Mouse (Mus musculus) embryonic stem cell, embryonic (primary cell): ENCODE measurements around the gene Mrps18b.

Experiments used
- CTCF ChIA-PET, 4 experiments: fragments of 300-600 bp in 2 of 4; fragments of 350-600 bp in 2 of 4; sonication (Branson Sonifier 250); formaldehyde crosslinking; loops; one replicate each; lab custom pipeline; 2022; ENCODE audit warnings: inconsistent platforms in 2 of 4; lab: Charles Lee
- POLR2A ChIA-PET, 4 experiments: fragments of 300-600 bp in 2 of 4; fragments of 350-600 bp in 2 of 4; sonication (Branson Sonifier 250); formaldehyde crosslinking; loops; one replicate each; lab custom pipeline; 2022; ENCODE audit warnings: antibody characterized with exemption in 4 of 4, inconsistent platforms in 1 of 4; lab: Charles Lee

Gene Mrps18b

DNA sequence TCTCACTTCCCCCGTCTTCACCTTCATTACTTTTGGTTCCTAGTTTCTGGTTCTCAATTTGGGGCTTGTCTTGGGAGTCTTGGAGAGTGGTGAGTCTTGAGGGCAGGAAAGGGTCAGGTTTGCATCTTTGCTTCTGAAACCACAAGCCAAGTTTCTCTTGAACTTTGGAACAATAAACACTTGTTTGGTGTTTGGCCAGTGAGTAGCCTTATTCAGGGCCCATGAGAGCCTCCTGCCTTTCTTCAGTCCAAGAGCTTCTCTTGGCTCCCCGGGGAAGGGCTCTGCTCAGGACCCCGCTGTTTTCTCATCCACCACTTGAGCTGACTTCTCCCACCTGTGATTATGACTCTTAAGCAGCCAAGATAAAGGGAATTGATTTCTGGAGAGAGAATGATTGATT, 6.4 kb upstream of the Mrps18b start:
- POLR2A ChIA-PET = interaction anchor here in 2 of 4 experiments (0.5 to 11.3 kb wide), 15 partner anchors 11 to 1087 kb away, joined by 3 to 241 read pairs (median 4); partner anchors contain the start of genes Prr3 (in 2 of the 2), Abcf1 (in 1 of the 2), Atat1 (in 1 of the 2) and Gnl1 (in 1 of the 2)
- CTCF ChIA-PET = interaction anchor here in 1 of 4 experiments (0.7 kb wide), 1 partner anchor 43 kb away, joined by 3 read pairs; the partner anchor contains the start of gene Dhx16

DNA sequence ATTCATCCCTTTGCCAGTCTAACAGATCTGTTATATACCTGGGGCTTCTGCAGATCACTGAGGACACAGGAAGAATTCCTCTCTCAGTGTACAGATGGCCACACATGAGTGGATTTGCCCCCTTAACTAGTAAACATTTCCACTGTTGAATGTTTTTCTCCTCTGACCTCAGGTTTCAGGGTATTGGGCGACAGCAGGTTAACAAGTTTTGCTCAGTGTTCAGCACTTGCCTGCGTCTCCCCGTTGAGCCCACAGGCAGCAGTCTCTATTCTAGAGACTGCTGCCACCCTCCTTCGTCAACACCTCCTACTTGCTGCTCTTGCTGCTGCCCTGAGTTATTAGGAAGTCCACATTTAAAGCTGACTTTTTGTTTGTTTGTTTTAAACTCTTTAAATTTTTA, 5.5 kb upstream of the Mrps18b start:
- ChIA-PET POLR2A (interaction anchor here in 3 of 4 experiments (0.5 to 11.3 kb wide), 27 partner anchors 10 to 1028 kb away, joined by 3 to 241 read pairs (median 5); partner anchors contain the start of genes Tubb5 (in 2 of the 3), 2310061I04Rik (in 1 of the 3), Abcf1 (in 1 of the 3) and Atat1 (in 1 of the 3)), CTCF (interaction anchor here in 3 of 4 experiments (1.0 to 1.4 kb wide), 3 partner anchors 72 to 86 kb away, joined by 3 to 5 read pairs (median 4); no protein-coding TSS in a partner anchor)

DNA sequence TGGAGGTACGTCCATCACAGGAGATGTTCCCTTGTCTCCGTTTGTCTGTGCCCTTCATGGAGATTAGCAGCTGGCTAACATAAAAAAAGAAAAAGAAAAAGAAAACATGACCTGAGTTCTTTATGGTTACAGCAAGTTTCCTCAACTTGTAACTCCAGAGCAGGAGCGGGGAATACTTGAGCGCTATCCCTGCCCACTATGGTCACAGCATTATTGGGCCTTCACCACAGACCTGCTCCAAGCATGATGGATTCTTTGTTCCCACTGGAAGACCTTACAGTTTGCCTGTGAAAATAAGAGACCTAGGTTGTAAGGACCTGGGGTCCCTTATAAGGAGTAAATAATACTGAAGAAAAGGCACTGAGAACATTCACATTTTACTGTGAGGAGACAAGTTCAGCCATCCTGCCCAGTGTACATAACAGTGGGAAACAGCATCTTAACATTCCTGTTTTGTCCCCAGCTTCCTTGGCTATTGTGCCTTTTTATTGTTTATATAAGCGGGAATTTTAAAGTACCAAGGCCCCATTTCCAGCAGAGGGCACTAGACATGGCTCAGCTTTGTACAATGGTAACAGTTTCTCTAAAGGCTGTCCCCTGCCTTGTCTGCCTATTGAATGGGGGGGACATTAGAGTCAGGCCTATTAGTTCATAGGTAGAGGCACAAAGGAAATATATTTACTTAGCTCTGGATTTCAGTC, 4.8 kb upstream of the Mrps18b start:
- ChIA-PET CTCF (interaction anchor here in 3 of 4 experiments (0.6 to 1.5 kb wide), 8 partner anchors 16 to 192 kb away, joined by 3 to 5 read pairs (median 4); partner anchors contain the start of gene H2-T23 (in 1 of the 3)), POLR2A (interaction anchor here (0.5 to 11.3 kb wide), 34 partner anchors 9 to 1029 kb away, joined by 3 to 241 read pairs (median 4); partner anchors contain the start of genes Tubb5 (in 2 of the 4), 2310061I04Rik (in 1 of the 4), Abcf1 (in 1 of the 4) and Atat1 (in 1 of the 4))

DNA sequence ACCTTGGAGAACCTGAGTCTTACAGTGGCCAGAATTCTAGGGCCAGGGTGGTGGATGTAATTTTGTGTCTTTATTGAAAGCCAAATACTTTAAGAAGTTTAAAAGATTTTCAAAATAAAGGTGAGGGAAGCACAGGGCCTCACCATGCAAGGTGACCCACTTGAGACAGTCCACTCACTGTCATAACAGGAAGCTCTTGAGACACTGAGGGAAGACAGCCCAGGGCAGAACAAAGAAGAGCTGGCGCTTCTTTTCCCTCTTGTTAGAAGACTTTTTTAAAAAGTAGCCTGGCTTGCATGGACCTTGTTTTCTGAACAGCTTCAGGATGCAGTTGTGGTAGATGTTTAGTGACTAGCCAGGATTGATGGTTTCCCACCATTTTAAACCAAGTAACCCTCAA, 4.2 kb upstream of the Mrps18b start:
- POLR2A ChIA-PET = interaction anchor here (0.8 to 11.3 kb wide), 31 partner anchors 8 to 416 kb away, joined by 3 to 241 read pairs (median 8); partner anchors contain the start of genes Ier3 (in 2 of the 4), Tubb5 (in 2 of the 4), 2310061I04Rik (in 1 of the 4) and Abcf1 (in 1 of the 4)
- CTCF ChIA-PET = interaction anchor here in 3 of 4 experiments (0.6 to 1.5 kb wide), 5 partner anchors 16 to 192 kb away, joined by 3 to 5 read pairs (median 3); no protein-coding TSS in a partner anchor

DNA sequence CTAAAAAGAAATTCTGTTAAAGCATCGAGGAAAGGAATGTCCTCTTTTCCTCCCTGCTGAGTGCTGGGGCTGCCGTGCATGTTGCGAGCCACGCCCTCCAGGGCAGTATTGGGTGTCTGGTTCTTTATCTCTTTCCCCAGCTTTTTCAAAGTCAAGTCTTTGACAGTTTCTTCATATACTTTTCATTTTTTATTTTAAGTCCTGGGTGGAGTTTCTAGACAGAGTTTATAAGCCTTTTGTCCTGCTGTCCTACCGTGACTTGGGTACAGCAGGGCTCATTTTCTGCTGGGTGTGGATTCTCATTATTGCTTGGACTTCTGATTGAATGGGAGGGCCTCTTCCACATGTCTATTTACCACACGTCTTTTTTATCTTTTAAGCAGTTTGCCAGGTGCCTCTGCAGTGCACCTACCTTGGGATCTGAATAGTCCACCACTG, 3.7 kb upstream of the Mrps18b start:
- ChIA-PET POLR2A (interaction anchor here (0.7 to 11.3 kb wide), 68 partner anchors 8 to 416 kb away, joined by 3 to 241 read pairs (median 10); partner anchors contain the start of genes Atat1 (in 3 of the 4), Ier3 (in 3 of the 4), Tubb5 (in 3 of the 4) and Abcf1 (in 2 of the 4)), CTCF (interaction anchor here in 3 of 4 experiments (0.9 to 1.5 kb wide), 5 partner anchors 17 to 74 kb away, joined by 3 to 4 read pairs (median 3); partner anchors contain the start of gene Dhx16 (in 1 of the 3))

DNA sequence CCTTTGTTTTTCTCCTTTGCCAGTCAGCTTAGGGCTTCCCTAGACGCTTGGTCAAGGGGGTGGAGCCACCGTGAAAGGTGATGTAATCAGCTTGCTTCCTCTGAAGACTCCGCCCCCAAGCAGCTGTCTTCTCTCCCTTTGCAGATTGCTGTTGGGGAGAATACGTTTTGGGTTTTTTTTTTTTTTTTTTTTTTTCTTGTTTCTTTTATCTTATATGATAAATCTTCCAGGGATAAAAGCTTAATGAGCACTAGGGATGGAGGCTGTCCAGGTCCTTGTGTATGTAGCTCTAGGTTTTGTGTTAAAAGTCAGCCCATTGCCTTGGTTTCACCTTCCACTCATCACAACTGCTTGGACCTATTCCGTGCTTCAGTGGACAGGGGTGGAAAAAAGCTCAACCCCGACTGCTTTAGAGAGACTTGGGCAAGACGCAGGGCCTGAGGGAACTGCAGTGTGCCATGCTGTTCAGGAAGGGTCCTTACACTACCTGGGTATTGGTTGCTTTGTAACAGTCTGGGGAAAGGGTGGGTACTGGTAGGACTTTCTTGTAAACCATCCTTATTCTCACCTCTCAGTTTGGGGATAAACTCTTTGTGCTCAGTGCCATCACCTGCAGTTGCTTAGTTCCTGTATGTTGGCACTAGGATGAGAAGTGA, 3.0 kb upstream of the Mrps18b start:
- ChIA-PET CTCF (interaction anchor here (0.6 to 1.5 kb wide), 26 partner anchors 10 to 789 kb away, joined by 3 to 8 read pairs (median 4); partner anchors contain the start of genes Dhx16 (in 1 of the 4), Ier3 (in 1 of the 4) and Mdc1 (in 1 of the 4)), POLR2A (interaction anchor here (0.6 to 11.3 kb wide), 162 partner anchors 8 to 1274 kb away, joined by 3 to 241 read pairs (median 6); partner anchors contain the start of genes 2310061I04Rik (in 3 of the 4), Atat1 (in 3 of the 4), Dhx16 (in 3 of the 4) and Ier3 (in 3 of the 4))

DNA sequence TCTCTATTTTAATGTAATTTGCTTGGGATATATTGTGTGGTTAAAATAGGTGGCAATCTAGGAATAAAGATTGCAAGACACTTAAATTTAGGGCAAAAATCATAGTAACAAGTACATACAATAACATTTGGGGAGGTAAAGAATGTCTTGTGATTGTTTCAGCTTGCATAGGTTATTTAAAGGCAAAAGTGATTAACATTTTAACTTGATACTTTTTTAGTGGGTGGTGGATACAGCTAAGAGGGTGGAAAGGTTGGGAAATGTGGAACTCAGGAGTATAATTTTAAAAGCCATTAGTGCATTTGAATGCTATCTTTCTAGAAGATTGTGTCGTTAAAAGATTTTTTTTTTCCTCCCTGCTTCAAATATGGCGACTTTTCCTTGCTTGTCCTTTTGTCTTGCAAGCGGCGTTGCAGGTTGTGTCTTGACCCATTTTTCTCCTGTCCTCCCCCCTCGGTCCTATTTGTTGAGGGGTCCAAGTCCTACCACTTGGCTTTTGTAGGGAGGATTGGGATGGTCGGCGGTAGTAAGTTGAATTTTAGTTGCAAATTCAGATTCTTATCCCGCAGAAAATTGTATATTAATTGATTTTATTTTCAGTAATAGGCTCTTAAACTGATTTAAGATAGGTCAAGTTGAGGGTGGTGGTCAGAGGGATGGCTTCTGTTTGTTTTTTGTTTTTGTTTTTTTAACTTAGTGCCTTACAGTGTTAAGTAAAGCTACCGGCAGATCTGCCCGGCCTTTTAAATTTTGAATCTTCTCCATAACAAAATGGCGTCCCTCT, 2.3 kb upstream of the Mrps18b start:
- ChIA-PET POLR2A (interaction anchor here (0.6 to 11.3 kb wide), 183 partner anchors 8 to 1274 kb away, joined by 3 to 241 read pairs (median 5); partner anchors contain the start of genes 2310061I04Rik (in 3 of the 4), Atat1 (in 3 of the 4), Dhx16 (in 3 of the 4) and Flot1 (in 3 of the 4)), CTCF (interaction anchor here (0.6 to 1.5 kb wide), 25 partner anchors 9 to 789 kb away, joined by 3 to 8 read pairs (median 4); partner anchors contain the start of genes Dhx16 (in 1 of the 4), Ier3 (in 1 of the 4) and Mdc1 (in 1 of the 4))

DNA sequence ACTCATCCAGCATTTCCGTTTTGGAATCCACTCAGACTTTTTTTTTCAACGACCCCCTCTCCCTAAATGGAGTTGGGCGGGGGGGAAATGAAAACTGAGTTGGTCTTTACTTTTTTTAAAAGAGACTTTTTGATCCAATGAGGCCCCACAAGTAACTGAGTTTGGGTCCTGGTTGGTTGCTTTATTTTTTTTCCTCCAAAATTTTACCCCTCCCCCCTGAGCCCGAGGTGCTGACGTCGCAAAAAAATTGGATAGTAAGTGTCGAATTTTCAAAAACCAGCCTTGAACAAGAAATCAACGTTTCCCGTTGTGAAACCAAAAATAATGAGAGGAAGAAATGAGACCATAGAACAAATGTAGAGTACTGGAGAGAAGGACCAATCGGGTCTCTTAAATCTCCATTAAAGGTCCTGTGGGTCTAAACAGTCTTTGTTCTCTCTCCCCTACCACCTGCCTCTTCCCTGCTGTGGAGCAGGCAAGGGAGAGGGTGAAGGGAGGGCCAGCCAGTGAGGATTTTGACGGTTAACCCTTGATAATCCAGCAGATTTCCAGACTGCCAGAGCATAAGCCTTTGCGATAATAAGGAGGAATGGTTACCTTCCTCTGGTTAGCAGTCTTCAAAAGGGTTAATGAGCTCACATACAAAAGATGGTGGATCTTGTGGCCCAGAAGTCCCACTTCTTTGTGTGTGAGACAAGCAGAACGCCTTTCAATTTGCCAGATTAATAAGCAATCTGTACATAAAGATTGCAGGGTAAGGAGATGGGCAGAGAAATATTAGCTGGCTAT, 1.5 kb upstream of the Mrps18b start:
- POLR2A ChIA-PET = interaction anchor here (0.6 to 11.3 kb wide), 102 partner anchors 8 to 1013 kb away, joined by 3 to 241 read pairs (median 8); partner anchors contain the start of genes Atat1 (in 3 of the 4), Flot1 (in 3 of the 4), Gnl1 (in 3 of the 4) and Ier3 (in 3 of the 4)
- CTCF ChIA-PET = interaction anchor here in 2 of 4 experiments (1.1 to 1.5 kb wide), 3 partner anchors 38 to 143 kb away, joined by 3 to 4 read pairs (median 3); no protein-coding TSS in a partner anchor

DNA sequence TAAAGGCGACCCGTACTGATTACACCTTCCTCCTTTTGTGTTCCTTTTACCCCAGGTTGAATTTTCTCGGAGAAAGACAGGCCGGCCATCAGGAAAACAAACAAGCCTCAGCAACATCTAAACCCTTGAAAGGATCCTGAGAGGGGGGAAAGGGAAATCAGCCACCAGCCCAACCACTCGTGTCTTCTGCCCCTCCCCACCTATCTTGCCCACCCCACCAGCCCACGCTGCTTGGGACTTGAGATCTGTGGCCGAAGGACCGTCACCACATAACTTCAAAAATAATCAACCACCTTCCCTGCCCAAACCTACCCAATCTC, 914 bp upstream of the Mrps18b start:
- POLR2A ChIA-PET = interaction anchor here in 1 of 4 experiments (1.4 to 2.3 kb wide), 2 partner anchors 20 to 69 kb away, joined by 3 to 16 read pairs; no protein-coding TSS in a partner anchor
- CTCF ChIA-PET = no interaction called here

DNA sequence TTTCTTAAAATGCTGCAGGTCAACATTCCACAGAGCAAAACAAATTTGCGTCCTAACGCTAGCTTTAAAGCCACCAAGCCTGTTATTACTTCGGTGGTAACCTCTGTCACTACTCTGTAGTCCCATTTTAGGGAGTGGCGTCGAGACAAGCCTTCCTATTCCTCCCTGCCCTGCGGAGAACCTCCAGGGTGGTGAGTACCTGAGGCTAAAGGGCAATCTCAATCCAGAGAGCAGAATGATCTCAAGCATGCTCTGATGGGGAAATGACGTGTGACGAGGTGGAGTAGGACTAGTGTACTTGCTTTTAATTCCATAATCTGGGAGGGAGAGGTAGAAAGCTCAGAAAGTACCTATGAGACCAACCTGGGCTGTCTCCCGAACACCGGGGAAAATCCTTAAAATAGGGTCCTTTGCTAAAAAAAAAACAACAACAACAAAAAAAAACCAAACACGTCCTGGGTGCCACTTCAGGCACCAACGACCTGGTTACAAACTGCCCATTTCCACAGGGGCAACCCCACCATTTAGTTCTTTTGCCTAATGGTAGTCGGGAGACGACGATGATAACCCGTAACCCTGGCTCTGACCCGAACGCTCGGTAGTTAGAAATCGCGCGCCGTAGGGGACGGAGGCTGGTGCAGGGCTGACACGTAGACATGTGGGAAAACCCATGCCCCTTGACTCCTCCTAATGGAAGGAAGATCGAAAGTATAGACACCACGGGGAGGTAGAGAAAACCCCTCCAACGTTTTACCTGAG, 472 bp downstream of the Mrps18b start:
- ChIA-PET CTCF (interaction anchor here in 3 of 4 experiments (0.5 to 1.8 kb wide), 9 partner anchors 8 to 78 kb away, joined by 3 to 7 read pairs (median 3); partner anchors contain the start of genes Gnl1 (in 1 of the 3), Nrm (in 1 of the 3) and Prr3 (in 1 of the 3)), POLR2A (interaction anchor here (0.5 to 2.3 kb wide), 82 partner anchors 9 to 414 kb away, joined by 3 to 37 read pairs (median 5); partner anchors contain the start of genes Dhx16 (in 4 of the 4), 2310061I04Rik (in 3 of the 4), Flot1 (in 3 of the 4) and Ier3 (in 2 of the 4))

DNA sequence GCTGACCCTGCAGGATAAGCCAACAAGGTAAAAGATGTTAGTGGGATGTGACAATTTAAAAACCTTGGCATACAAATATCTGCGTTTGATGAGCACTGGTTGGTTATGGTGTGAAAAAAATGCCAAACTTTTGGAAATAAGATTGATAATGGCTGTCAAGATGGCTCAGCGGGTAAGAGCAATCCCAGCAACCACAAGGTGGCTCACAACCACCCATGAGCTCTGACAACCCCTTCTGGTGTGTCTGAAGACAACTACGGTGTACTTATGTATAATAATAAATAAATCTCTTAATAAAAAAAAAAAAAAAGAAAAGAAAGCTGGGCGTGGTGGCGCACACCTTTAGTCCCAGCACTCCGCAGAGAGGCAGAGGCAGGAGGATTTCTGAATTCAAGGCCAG, 1.2 kb downstream of the Mrps18b start:
- POLR2A ChIA-PET = interaction anchor here in 3 of 4 experiments (0.7 to 2.3 kb wide), 40 partner anchors 8 to 444 kb away, joined by 3 to 37 read pairs (median 6); partner anchors contain the start of genes 2310061I04Rik (in 2 of the 3), Ier3 (in 2 of the 3), Nrm (in 2 of the 3) and Dhx16 (in 1 of the 3)
- CTCF ChIA-PET = interaction anchor here in 3 of 4 experiments (0.6 to 1.8 kb wide), 5 partner anchors 40 to 405 kb away, joined by 3 to 7 read pairs (median 4); partner anchors contain the start of gene Nrm (in 1 of the 3)

DNA sequence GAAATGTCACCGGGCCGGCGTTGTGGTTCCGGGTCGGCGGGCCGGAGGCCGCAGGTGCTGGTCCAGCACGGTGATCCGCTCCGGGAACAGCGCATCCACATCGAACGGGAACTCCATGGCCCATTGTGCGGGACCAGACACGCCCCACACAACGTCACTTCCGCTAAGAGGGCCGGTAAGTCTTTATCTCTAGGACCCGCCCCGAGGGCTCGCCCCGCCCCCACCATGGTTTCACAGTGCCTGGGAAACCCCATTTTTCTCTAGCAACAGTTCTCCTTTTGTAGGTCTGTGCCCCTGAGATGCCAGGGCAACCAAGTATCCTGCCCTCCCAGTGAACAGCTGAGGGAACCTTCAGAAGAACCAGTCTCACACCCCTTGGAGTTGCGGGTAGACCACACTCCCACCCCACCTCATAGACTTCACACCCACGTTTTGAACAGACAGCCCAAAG, 6.2 kb downstream of the Mrps18b start, which contains the start of gene Atat1:
Atat1 (minus strand) TSS at position 157 of the 451 bp plus-strand sequence.
- ChIA-PET POLR2A (interaction anchor here in 3 of 4 experiments (0.6 to 9.4 kb wide), 21 partner anchors 9 to 325 kb away, joined by 3 to 147 read pairs (median 5); partner anchors contain the start of genes 2310061I04Rik (in 2 of the 3), Mdc1 (in 2 of the 3), Nrm (in 2 of the 3) and Abcf1 (in 1 of the 3)), CTCF (interaction anchor here in 2 of 4 experiments (0.6 to 1.0 kb wide), 2 partner anchors 36 to 98 kb away, joined by 3 read pairs; no protein-coding TSS in a partner anchor)

DNA sequence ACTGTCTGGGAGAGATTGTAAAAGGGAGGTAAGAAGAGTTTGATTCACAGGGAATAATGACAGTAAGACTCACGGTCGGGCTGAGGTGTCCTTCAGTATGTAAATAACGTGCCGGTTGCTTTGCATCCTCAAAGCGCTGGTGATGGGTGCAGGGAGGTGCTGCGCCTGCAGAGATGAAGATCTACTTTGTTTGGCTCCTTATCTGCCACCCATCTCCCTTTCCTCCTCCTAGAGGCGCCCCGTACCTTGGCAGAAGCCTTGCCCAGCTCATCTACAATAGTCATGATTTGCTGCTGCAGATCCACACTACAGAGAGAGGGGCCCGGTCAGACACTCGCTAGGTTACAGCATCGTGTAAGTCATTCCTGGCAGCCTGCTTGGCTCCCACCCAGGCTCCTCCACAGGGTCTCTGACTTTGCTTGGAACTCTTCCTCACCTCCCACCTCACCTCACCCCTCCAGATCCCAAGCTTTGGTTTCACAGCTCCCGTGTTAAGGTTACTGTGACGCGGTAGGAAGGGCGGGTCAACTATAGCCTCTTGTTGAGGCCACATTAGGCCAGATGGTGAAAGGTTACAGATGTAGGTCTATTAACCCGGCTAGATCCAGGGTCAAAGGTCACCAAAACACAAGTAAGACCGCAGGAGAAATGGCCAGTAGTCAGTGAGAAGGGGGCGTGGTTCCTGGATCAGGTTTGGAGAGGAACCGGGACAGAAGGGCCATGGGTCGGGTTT, 6.8 kb downstream of the Mrps18b start:
- POLR2A ChIA-PET = interaction anchor here (0.6 to 9.4 kb wide), 33 partner anchors 9 to 1062 kb away, joined by 3 to 147 read pairs (median 5); partner anchors contain the start of genes 2310061I04Rik (in 2 of the 4), Mdc1 (in 2 of the 4), Nrm (in 2 of the 4) and Abcf1 (in 1 of the 4)
- CTCF ChIA-PET = interaction anchor here (0.5 to 2.9 kb wide), 7 partner anchors 9 to 170 kb away, joined by 3 to 9 read pairs (median 3); no protein-coding TSS in a partner anchor
